Mouse (Mus musculus): ENCODE results near the gene Ppia.
A peak's percentile ranks its signal among the peaks of the same experiment; 100 is the strongest.
"Not testable (repeated sequence)": the region's sequence is repeated elsewhere in the genome, so short reads cannot be mapped to it uniquely, and the experiment has no call there.

Gene Ppia

DNA sequence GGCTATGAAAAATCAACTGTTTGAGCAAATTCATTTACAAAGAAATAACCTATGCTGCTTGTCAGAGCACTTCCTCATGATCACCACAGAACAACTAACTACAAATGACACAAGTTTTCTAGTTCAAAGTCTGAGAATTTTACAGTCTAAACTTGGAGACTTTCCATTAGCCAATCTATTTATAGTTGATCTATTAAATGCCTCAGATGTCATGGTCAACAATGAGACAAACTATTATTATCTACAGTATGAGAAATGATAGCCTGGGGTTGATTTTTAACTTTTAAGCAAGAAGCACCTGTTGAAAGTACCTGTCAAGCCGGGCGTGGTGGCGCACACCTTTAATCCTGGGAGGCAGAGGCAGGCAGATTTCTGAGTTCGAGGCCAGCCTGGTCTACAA lies 27.3 kb downstream of the Ppia start:
- no peak for DNase-seq (ENCODE audit: low spot score in 2 of 2)

GRCm38 (mm10) chr11:6443102-6443501 lies 27.9 kb downstream of the Ppia start:
- no peak for DNase-seq (ENCODE audit: low spot score in 2 of 2)

GRCm38 (mm10) chr11:6443727-6444076 lies 28.5 kb downstream of the Ppia start:
- no peak for DNase-seq (ENCODE audit: low spot score in 2 of 2)

GRCm38 (mm10) chr11:6444077-6444853 lies 29.0 kb downstream of the Ppia start, which contains the start of gene H2afv:
H2afv (minus strand) TSS chr11:6444443.
- peak; percentile 98 to 99 for DNase-seq (ENCODE audit: low spot score in 2 of 2)

GRCm38 (mm10) chr11:6445441-6445840 lies 30.2 kb downstream of the Ppia start:
- DNase-seq (ENCODE audit: low spot score in 2 of 2) = no peak

GRCm38 (mm10) chr11:6445951-6446350 lies 30.7 kb downstream of the Ppia start:
- no peak for DNase-seq (ENCODE audit: low spot score in 2 of 2)

- no peak for DNase-seq (ENCODE audit: low spot score in 2 of 2)
These were observed 32.2 kb downstream of the Ppia start for GRCm38 (mm10) chr11:6447493-6447892.

DNA sequence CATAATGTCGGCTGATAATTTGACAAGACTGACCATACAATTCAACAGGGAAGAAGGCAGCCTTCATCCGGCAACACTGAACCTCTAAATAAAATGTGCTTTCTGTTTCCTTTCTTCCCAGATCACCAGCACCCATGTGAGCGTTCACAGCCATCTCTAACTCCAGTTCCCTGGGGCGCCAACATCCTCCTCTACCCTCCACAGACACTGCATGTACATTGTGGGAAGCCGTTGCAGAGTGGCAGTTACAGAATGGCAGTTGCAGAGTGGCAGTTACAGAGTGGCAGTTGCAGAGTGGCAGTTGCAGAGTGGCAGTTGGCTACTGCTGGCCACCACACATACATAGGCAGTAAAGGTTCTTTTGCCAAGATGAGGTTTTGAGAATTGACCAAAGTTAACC lies 32.9 kb downstream of the Ppia start:
- DNase-seq (ENCODE audit: low spot score in 2 of 2) = not testable (repeated sequence)

DNA sequence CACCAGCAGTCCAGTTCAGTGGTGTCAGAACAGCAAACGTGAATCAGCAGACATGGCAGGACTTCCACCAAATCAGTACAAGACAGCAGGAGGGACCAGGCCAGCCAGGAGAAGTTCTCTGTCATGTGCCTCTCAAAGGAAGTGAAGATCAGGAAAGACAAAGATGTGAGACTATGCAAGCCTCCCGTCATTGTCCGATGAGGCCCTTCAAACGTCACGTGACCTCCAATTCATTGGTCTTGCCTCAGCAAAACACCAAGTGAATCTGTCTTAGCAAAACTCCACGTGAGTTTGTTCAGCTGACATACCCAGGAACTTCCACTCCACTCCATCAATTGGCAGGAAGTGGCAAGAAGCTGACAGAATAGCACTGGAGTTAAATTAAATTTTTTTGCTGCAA lies 40.8 kb downstream of the Ppia start:
- no peak for DNase-seq (ENCODE audit: low spot score in 2 of 2)

DNA sequence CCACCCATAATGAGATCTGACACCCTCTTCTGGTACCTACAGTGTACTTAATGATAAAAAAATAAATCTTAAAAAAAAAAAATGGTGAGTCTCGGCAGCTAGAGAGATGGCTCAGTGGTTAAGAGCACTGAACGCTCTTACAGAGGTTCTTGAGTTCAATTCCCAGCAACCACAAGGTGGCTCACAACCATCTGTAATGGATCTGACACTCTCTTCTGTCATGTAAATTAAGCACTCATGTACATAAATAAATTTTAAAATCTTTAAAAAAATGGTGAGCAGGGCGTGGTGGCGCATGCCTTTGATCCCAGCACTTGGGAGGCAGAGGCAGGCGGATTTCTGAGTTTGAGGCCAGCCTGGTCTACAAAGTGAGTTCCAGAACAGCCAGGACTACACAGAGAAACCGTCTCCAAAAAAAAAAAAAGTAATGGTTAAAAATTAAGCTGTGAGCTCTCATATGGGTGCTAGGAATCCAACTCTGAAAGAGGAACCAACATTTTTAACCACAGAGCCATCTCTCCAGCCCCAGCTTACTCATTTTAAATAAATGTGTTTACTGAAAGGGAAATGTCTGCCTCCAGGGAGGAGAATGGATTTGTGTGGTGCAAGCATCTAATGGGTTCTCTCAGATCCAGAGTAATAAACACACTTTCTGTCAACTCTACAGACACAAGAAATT lies 48.1 kb downstream of the Ppia start:
- DNase-seq (ENCODE audit: low spot score in 2 of 2) = no peak

GRCm38 (mm10) chr11:6465122-6465521 lies 49.9 kb downstream of the Ppia start:
- DNase-seq (ENCODE audit: low spot score in 2 of 2) = no peak

- DNase-seq (ENCODE audit: low spot score in 2 of 2) = no peak
These were observed 53.3 kb downstream of the Ppia start for GRCm38 (mm10) chr11:6468541-6468940.

Data from urinary bladder, adult 18-20 months (tissue).